Mouse (Mus musculus) forebrain, embryonic 12.5 days (tissue): ENCODE measurements around the gene Zkscan2. TPM values are rescaled to one million over a fixed set of nuclear protein-coding genes. Genes with fewer than 3 reads are reported as not detected.

Source experiments
- ATAC-seq: fragments of 200-750 bp; cut with Nextera tagmentation; 2 replicates; pipeline ENCODE4 v1.8.0; 2017; ENCODE audit warnings: moderate TSS enrichment; ENCODE audit not compliant: low FRiP score
- H3K27ac ChIP-seq: fragments of 300-500 bp; sonication (generic); 2 replicates; pipeline ENCODE4 v1.5.1; 2016; ENCODE audit warnings: mild to moderate bottlenecking
- H3K27me3 ChIP-seq: fragments of 300-500 bp; sonication (generic); 2 replicates; pipeline ENCODE4 v1.6.1; 2016; ENCODE audit warnings: mild to moderate bottlenecking
- H3K36me3 ChIP-seq: fragments of 300-500 bp; sonication (generic); replicated peaks from 2 replicates; pipeline ENCODE4 v1.6.1; 2016; ENCODE audit warnings: mild to moderate bottlenecking
- H3K4me1 ChIP-seq: fragments of 300-500 bp; sonication (generic); 2 replicates; pipeline ENCODE4 v1.6.1; 2016
- H3K4me2 ChIP-seq: fragments of 300-500 bp; sonication (generic); 2 replicates; pipeline ENCODE4 v1.6.1; 2016; ENCODE audit warnings: mild to moderate bottlenecking, moderate library complexity
- H3K4me3 ChIP-seq: fragments of 300-500 bp; sonication (generic); replicated peaks from 2 replicates; pipeline ENCODE4 v1.5.1; 2016; ENCODE audit warnings: mild to moderate bottlenecking
- H3K9ac ChIP-seq: fragments of 300-500 bp; sonication (generic); 2 replicates; pipeline ENCODE4 v1.6.1; 2016; ENCODE audit warnings: mild to moderate bottlenecking
- H3K9me3 ChIP-seq: fragments of 300-500 bp; sonication (generic); 2 replicates; pipeline ENCODE4 v1.6.1; 2016
- WGBS: fragments of 180-500 bp; shearing (Covaris S2); methylation state at CpG from one replicate; pipeline ENCODE4 v1.1.7; 2016; 5-methylcytosine and 5-hydroxymethylcytosine counted together
- polyA plus RNA-seq: library from polyadenylated mRNA; unstranded; fragments of >200 nt; fragmentation: Nextera tagmentation; extraction: Ambion mirVana; gene quantifications from 2 replicates; pipeline ENCODE4 v1.2.1, GENCODE M21; 2016

Zkscan2 gene
- polyA plus RNA-seq, 1 experiment from 2014 or later: 11.0 TPM

GRCm38 (mm10) chr7:123429624-123430410, 70.4 kb downstream of the Zkscan2 start:
- WGBS: 90% methylated on average over 8 of the region's 8 CpGs
- ATAC-seq: no peak
- H3K27me3 ChIP-seq: no peaks in the 10 kb centered on the region
- no peak overlapping the region for H3K9ac ChIP-seq
- no peaks in the 10 kb centered on the region for H3K9me3 ChIP-seq
- no peak overlapping the region for H3K4me2 ChIP-seq
- H3K4me1 ChIP-seq: no peaks in the 10 kb centered on the region
- H3K4me3 ChIP-seq: no peak overlapping the region
- peaks cover 37% of the 10 kb centered on the region for H3K36me3 ChIP-seq
- H3K27ac ChIP-seq: no peak overlapping the region

Other genes starting within 250 kb of the Zkscan2 start
- gene Lcmt1, start 130.7 kb downstream of the Zkscan2 start, polyA plus RNA-seq: 62.0 and 64.0 TPM in 2 replicates
- gene Arhgap17, start 130.5 kb downstream of the Zkscan2 start, polyA plus RNA-seq: 22.6 and 24.1 TPM in 2 replicates
- 0.22 and 0.56 TPM in 2 replicates for gene Aqp8, start 38.2 kb downstream of the Zkscan2 start, polyA plus RNA-seq